Mouse (Mus musculus): ENCODE measurements around the gene Aif1. TPM values are rescaled to one million over a fixed set of nuclear protein-coding genes. Genes with fewer than 3 reads are reported as not detected.
A peak's percentile ranks its signal among the peaks of the same experiment; 100 is the strongest.

Gene Aif1
- polyA plus RNA-seq, 1 experiment from 2014 or later: 22.8 TPM

DNA sequence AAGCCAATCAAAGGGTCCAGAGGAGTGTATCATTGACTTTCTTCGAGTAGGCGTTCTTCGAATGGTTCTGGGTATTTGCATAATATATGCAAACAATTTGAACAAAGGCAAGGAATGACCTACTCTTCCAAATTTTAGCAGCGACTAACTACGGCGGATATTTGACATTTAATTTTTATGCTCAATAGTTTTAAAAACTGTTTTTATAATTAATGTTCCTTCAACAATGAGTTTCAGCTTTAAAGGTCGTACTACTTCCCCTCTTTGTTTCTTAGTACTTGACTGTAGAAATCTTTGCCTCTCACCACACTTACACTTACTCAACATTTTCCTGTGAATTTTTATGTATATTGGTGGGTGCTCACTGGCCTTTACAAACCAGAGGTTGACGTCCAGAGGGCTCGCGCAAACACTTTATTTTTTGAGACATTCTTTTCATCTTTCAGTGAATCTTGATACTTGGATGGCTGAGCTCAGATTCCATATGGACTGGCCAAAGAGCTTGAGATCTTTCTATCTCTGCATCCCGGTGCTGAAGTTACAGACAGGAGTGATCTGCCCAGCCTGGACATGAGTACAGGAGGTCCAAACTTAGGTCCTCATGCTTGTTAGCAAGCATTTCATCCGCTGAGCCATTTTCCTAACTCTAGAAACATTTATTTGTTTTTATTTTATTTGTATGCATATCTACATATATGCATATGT is 10.3 kb downstream of the Aif1 start:
- Histone ChIP-seq H3K9ac (ENCODE audit: low read depth, low read length) (peak overlapping the region; percentile 66; the same call in 1 of the 2 replicates), H3K4me3 (ENCODE audit: low read depth, low read length) (peak overlapping the region; percentile 81), H3K4me2 (ENCODE audit: low read depth, low read length) (peak overlapping the region; percentile 90), H3K27me3 (ENCODE audit: control insufficient read depth, insufficient read depth, low read depth, low read length) (no peaks in the 10 kb centered on the region), H3K27ac (ENCODE audit: low read length) (peak overlapping the region; percentile 98), H3K36me3 (ENCODE audit: control insufficient read depth, insufficient read depth) (peaks cover 16% of the 10 kb centered on the region), H3K9me3 (replicated peaks; ENCODE audit: control insufficient read depth, low read length) (no peaks in the 10 kb centered on the region), H3K4me1 (ENCODE audit: control insufficient read depth, low read depth, low read length) (peaks cover 25% of the 10 kb centered on the region)
- WGBS (ENCODE audit: insufficient replicate concordance): 25% methylated on average over 12 of the region's 12 CpGs
- no peak; the same call in 1 of the 2 replicates for ATAC-seq (ENCODE audit: low read depth)

DNA sequence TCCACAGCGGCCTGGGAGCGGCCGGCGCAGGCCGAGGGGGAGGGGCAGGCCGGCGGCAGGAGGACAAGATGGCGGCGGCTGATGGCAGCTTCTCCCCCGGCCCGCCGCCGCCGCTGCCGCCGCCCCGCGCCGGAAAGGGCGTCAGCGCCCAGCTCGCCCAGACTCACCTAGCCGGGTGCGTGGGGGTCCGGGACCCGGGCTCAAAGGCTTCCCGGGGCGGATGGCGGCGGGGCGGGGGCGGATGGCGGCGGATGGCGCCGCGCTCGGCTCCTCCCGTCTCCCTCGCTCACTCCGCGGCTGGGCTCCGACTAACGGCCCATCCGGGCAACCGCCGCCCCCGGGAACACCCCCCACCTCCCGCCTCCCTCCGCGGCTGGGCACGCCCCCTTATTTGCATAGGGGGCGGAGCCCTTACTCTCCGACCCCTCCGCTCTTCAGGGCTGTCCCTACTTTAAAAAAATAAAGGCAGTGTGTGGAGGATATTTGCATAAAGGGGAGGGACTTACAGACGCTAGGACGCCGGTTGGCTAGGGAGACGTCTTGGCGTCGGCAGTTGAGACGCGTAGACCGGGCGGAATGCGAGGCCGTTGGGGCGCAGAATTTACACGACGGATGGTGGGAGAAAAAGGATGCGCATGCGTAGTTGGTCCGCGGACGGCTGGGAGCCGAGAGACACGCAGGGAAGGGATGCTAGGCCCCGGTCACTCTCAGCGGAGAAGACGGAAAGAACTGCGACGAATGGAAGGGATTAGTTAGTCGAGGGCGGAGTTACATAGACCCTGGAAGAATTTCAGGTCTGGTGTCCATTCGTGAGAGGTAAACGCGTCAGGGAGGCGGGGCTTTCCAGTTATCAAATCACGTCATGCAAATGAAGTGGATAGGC is 11.1 kb downstream of the Aif1 start, which contains the start of gene Prrc2a:
TSS of gene Prrc2a (minus strand) at position 330 of the 883 bp plus-strand sequence.
- peak within 1 kb of the TSS; percentile 98 for H3K27ac ChIP-seq (ENCODE audit: low read length)
- under 1% methylated on average over 62 of the region's 89 CpGs for WGBS (ENCODE audit: insufficient replicate concordance)
- peak within 1 kb of the TSS; percentile 92 for H3K9ac ChIP-seq (ENCODE audit: low read depth, low read length)
- no peaks in the 10 kb centered on the region for H3K27me3 ChIP-seq (ENCODE audit: control insufficient read depth, insufficient read depth, low read depth, low read length)
- peaks cover 25% of the 10 kb centered on the region for H3K4me1 ChIP-seq (ENCODE audit: control insufficient read depth, low read depth, low read length)
- H3K4me3 ChIP-seq (ENCODE audit: low read depth, low read length): peak within 1 kb of the TSS; percentile 81
- ATAC-seq (ENCODE audit: low read depth): peak; percentile 95
- H3K9me3 ChIP-seq (replicated peaks; ENCODE audit: control insufficient read depth, low read length): no peaks in the 10 kb centered on the region
- H3K36me3 ChIP-seq (ENCODE audit: control insufficient read depth, insufficient read depth): peaks cover 24% of the 10 kb centered on the region
- H3K4me2 ChIP-seq (ENCODE audit: low read depth, low read length): peak within 1 kb of the TSS; percentile 90

DNA sequence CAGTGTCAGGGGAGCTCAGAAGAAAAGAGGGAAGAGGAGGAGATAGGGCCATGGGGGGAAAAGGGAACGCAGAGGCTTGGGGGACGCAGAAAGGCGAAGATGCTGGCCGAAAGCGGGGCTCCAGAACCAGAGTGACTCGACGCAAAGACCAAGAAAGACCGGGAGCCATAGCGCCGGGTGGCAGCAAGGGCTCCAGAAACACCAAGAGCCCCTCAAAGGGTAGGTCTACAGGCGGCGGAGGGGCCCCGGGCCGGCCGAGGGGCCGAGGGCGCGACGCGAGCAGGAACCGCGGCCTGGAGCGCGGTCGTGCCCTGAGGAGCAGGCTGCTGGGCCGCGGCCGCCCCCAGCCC is 11.7 kb downstream of the Aif1 start:
- H3K9ac ChIP-seq (ENCODE audit: low read depth, low read length): peak overlapping the region; percentile 92
- H3K27ac ChIP-seq (ENCODE audit: low read length): peak overlapping the region; percentile 98
- peaks cover 30% of the 10 kb centered on the region for H3K36me3 ChIP-seq (ENCODE audit: control insufficient read depth, insufficient read depth)
- under 1% methylated on average over 28 of the region's 28 CpGs for WGBS (ENCODE audit: insufficient replicate concordance)
- peaks cover 25% of the 10 kb centered on the region for H3K4me1 ChIP-seq (ENCODE audit: control insufficient read depth, low read depth, low read length)
- ATAC-seq (ENCODE audit: low read depth): no peak
- H3K4me3 ChIP-seq (ENCODE audit: low read depth, low read length): peak overlapping the region; percentile 81
- peak overlapping the region; percentile 90 for H3K4me2 ChIP-seq (ENCODE audit: low read depth, low read length)
- H3K9me3 ChIP-seq (replicated peaks; ENCODE audit: control insufficient read depth, low read length): no peaks in the 10 kb centered on the region
- H3K27me3 ChIP-seq (ENCODE audit: control insufficient read depth, insufficient read depth, low read depth, low read length): no peaks in the 10 kb centered on the region

DNA sequence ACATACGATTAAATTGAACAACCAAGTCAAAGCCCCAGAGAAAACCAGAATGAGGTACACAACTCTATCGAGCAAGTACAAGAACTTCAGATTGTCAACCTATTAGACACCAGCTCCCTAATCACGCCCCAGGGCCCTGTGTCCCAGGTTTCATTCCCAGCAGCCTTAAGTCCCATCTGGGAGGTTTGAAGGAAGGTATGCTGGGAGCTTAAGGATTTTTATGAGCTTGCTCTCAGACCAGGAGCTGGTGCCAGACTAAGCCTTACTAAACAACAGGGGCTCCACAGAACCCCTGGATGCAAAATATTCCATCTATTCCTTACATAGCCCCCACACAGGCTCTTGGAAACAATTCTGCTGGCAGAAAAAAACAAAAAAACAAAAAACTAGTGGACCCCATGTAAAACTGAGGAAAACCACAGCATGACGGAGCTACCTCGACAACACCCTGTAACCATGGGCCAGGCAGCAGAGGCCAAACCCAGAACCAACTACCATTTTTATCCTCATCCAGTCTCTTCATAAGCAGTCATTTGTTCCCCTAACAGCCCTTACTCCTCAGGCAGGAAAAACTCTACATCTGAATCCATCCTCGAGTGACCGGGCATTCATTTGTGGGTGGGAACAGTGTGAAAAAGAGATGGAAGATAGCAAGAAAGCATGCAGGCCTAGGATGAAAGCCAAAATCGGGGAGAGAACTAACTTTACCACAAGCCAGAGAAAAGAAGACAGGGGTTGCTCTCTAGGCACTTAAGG is 12.4 kb downstream of the Aif1 start:
- H3K9me3 ChIP-seq (replicated peaks; ENCODE audit: control insufficient read depth, low read length): no peaks in the 10 kb centered on the region
- 7% methylated on average over 8 of the region's 8 CpGs for WGBS (ENCODE audit: insufficient replicate concordance)
- peak overlapping the region; percentile 98 for H3K27ac ChIP-seq (ENCODE audit: low read length)
- H3K4me2 ChIP-seq (ENCODE audit: low read depth, low read length): peak overlapping the region; percentile 90
- no peak for ATAC-seq (ENCODE audit: low read depth)
- peak overlapping the region; percentile 81 for H3K4me3 ChIP-seq (ENCODE audit: low read depth, low read length)
- peaks cover 25% of the 10 kb centered on the region for H3K4me1 ChIP-seq (ENCODE audit: control insufficient read depth, low read depth, low read length)
- H3K9ac ChIP-seq (ENCODE audit: low read depth, low read length): peak overlapping the region; percentile 92
- H3K36me3 ChIP-seq (ENCODE audit: control insufficient read depth, insufficient read depth): peaks cover 36% of the 10 kb centered on the region
- no peaks in the 10 kb centered on the region for H3K27me3 ChIP-seq (ENCODE audit: control insufficient read depth, insufficient read depth, low read depth, low read length)

DNA sequence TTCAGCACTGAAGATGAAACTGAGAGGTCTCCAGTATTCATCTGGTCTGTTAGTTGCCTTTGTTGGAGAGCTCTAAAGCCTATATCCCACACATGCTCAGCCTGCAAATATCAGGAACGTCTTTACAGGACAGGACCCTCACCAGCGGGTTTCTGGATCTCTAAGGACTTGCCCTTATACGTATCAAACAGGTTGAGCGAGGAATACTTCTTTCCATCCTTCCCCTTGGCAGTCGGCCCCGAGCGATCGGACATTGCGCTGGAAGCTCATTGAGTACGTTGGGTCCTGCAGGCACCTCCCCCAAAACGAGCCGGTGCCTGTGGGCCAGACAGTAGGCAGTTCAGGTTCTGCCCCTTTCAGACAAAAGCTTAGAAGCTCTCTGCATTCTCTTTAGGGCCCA is 13.1 kb downstream of the Aif1 start:
- Histone ChIP-seq H3K4me1 (ENCODE audit: control insufficient read depth, low read depth, low read length) (peaks cover 25% of the 10 kb centered on the region), H3K9ac (ENCODE audit: low read depth, low read length) (peak overlapping the region; percentile 92), H3K27me3 (ENCODE audit: control insufficient read depth, insufficient read depth, low read depth, low read length) (no peaks in the 10 kb centered on the region), H3K27ac (ENCODE audit: low read length) (no peak overlapping the region), H3K4me3 (ENCODE audit: low read depth, low read length) (peak overlapping the region; percentile 81), H3K4me2 (ENCODE audit: low read depth, low read length) (peak overlapping the region; percentile 90), H3K36me3 (ENCODE audit: control insufficient read depth, insufficient read depth) (peaks cover 43% of the 10 kb centered on the region), H3K9me3 (replicated peaks; ENCODE audit: control insufficient read depth, low read length) (no peaks in the 10 kb centered on the region)
- WGBS (ENCODE audit: insufficient replicate concordance): 59% methylated on average over 12 of the region's 12 CpGs
- no peak for ATAC-seq (ENCODE audit: low read depth)

DNA sequence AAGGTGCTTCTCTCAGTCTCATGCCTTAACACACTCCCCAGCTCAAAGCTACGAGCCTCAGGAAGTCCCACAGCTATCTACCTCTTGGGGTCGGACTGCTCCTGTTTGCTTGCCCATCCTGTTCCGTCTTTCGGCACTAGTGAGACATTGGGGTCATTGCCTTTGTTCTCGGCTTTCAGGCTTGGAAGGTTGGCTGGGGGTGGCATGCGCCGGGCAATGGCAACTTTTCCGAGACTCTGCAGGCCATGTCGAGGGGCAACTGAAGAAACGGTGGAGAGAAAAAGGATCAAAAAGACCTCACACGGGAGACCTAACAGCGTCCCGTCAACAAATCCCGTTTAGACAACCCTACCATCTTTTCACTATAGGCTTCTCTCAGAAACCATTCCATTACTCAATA is 13.7 kb downstream of the Aif1 start:
- Histone ChIP-seq H3K9ac (ENCODE audit: low read depth, low read length) (no peak overlapping the region; the same call in 1 of the 2 replicates), H3K9me3 (replicated peaks; ENCODE audit: control insufficient read depth, low read length) (no peaks in the 10 kb centered on the region), H3K36me3 (ENCODE audit: control insufficient read depth, insufficient read depth) (peaks cover 50% of the 10 kb centered on the region), H3K27me3 (ENCODE audit: control insufficient read depth, insufficient read depth, low read depth, low read length) (no peaks in the 10 kb centered on the region), H3K4me3 (ENCODE audit: low read depth, low read length) (no peak overlapping the region), H3K4me1 (ENCODE audit: control insufficient read depth, low read depth, low read length) (peaks cover 25% of the 10 kb centered on the region), H3K27ac (ENCODE audit: low read length) (no peak overlapping the region), H3K4me2 (ENCODE audit: low read depth, low read length) (no peak overlapping the region)
- WGBS (ENCODE audit: insufficient replicate concordance): 78% methylated on average over 14 of the region's 14 CpGs
- ATAC-seq (ENCODE audit: low read depth): no peak

DNA sequence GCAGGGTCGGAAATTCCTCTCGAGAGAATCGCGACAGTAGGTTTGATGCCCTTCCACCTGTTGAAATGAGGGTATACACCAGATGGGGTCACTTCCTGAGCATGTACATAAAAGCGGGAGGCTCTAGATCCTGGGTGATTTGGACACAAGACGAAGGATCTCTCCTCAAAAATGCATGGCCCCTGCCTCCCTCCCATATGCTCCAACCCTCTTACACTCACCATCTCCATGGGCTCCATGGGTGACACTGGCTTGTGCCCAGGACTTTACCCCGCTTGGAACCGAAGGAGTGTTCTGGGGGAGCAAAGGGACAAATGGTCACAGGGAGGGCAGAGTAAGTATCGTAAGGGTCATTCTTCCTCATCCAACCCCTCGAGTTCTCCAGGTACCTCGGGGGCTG is 14.4 kb downstream of the Aif1 start:
- WGBS (ENCODE audit: insufficient replicate concordance): 79% methylated on average over 11 of the region's 11 CpGs
- H3K4me2 ChIP-seq (ENCODE audit: low read depth, low read length): no peak overlapping the region
- no peak overlapping the region for H3K9ac ChIP-seq (ENCODE audit: low read depth, low read length)
- H3K9me3 ChIP-seq (replicated peaks; ENCODE audit: control insufficient read depth, low read length): no peaks in the 10 kb centered on the region
- no peak for ATAC-seq (ENCODE audit: low read depth)
- H3K4me1 ChIP-seq (ENCODE audit: control insufficient read depth, low read depth, low read length): peaks cover 23% of the 10 kb centered on the region
- H3K27me3 ChIP-seq (ENCODE audit: control insufficient read depth, insufficient read depth, low read depth, low read length): no peaks in the 10 kb centered on the region
- peaks cover 57% of the 10 kb centered on the region for H3K36me3 ChIP-seq (ENCODE audit: control insufficient read depth, insufficient read depth)
- no peak overlapping the region for H3K4me3 ChIP-seq (ENCODE audit: low read depth, low read length)
- no peak overlapping the region for H3K27ac ChIP-seq (ENCODE audit: low read length)

DNA sequence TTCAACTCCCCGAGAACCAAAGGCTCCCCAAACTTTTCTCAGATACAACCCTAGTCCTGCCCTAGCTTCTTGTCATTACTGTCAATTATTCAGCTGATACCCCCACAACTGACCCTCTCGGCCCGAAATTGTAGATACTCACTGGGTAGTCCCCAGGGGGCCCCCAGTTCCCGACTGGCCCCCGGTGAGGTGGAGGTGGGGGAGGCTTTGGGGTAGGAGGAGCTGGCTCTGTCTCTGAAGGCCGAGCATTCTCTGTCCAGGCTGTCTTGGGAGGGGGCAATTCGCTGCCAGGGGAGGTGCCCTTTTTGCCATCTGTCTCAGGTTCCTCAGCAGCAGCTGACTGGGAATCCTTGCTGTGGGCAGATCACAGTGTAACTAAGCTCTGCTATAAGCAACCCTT is 16.2 kb downstream of the Aif1 start:
- H3K27me3 ChIP-seq (ENCODE audit: control insufficient read depth, insufficient read depth, low read depth, low read length): no peaks in the 10 kb centered on the region
- peaks cover 74% of the 10 kb centered on the region for H3K36me3 ChIP-seq (ENCODE audit: control insufficient read depth, insufficient read depth)
- WGBS (ENCODE audit: insufficient replicate concordance): 83% methylated on average over 7 of the region's 7 CpGs
- H3K4me3 ChIP-seq (ENCODE audit: low read depth, low read length): no peak overlapping the region
- no peaks in the 10 kb centered on the region for H3K9me3 ChIP-seq (replicated peaks; ENCODE audit: control insufficient read depth, low read length)
- H3K9ac ChIP-seq (ENCODE audit: low read depth, low read length): no peak overlapping the region
- H3K4me1 ChIP-seq (ENCODE audit: control insufficient read depth, low read depth, low read length): peaks cover 17% of the 10 kb centered on the region
- no peak overlapping the region for H3K27ac ChIP-seq (ENCODE audit: low read length)
- ATAC-seq (ENCODE audit: low read depth): no peak
- H3K4me2 ChIP-seq (ENCODE audit: low read depth, low read length): no peak overlapping the region
